Mouse (Mus musculus): ENCODE measurements at regions not wholly inside any gene's neighbourhood (a gene's known extent, or its start where the extent isn't known, plus 50 kb on each side); places are given as distances from the start of the nearest gene placed in this dataset.

GRCm38 (mm10) chr1:83862128-83862527 lies 454.1 kb upstream of the Sphkap start:
- WGBS: 62% methylated on average over 3 of the region's 3 CpGs

DNA sequence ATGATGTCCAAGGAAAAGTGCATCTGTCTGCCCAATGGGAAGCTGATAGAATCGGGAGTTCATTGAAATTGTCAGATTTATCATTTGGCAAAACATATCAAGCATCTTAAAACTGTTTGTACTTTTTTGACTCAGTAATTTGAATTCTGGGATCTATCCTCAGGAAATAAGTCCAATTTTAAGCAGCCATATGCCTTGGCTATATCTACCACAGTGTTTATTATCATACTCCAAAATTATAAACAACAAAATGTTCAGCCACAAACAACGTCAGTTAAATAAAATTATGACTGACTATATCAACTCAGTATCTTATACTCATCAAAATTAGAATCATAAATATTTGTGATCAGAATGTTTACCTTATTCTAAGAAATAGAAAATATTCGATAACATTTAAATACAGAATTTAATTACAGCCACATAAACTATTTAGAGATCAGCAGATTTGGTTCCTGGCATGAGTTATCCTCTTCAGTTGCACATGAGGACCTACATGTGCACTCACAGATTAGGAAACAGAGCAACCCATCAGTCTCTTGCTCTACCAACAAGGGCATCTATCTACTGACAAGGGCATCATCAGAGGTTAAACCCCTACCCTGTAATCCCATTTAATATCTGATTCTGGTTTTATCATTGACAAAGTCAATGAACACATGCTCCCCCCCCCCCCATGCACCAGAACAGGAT lies 451.9 kb upstream of the Sphkap start:
- Histone ChIP-seq H3K36me3 (ENCODE audit: control insufficient read depth, insufficient read depth, low read length) (no peaks in the 10 kb centered on the region), H3K27me3 (ENCODE audit: control insufficient read depth, insufficient read depth, low read length) (no peaks in the 10 kb centered on the region), H3K4me1 (ENCODE audit: control insufficient read depth, insufficient read depth, insufficient read length, low read length) (no peaks in the 10 kb centered on the region), H3K4me3 (ENCODE audit: low read depth, low read length) (no peak overlapping the region), H3K27ac (ENCODE audit: insufficient read depth, low read depth, low read length) (no peak overlapping the region)
- no peak for TF ChIP-seq CTCF (IDR thresholded peaks at IDR 0.05; ENCODE audit: extremely low read depth, insufficient read length, insufficient replicate concordance, low read depth, low read length)
- TF ChIP-seq POLR2A (IDR thresholded peaks at IDR 0.05; ENCODE audit: low read depth, low read length): no peak
- WGBS: 72% methylated on average over 3 of the region's 3 CpGs

More at GRCm38 (mm10) chr1:83862128-83862527, 454.1 kb upstream of the Sphkap start:
- no peaks in the 10 kb centered on the region for H3K4me1 ChIP-seq (ENCODE audit: control insufficient read depth, insufficient read depth, insufficient read length, low read length)
- no peaks in the 10 kb centered on the region for H3K27me3 ChIP-seq (ENCODE audit: control insufficient read depth, insufficient read depth, low read length)
- H3K4me3 ChIP-seq (ENCODE audit: low read depth, low read length): no peak overlapping the region
- H3K36me3 ChIP-seq (ENCODE audit: control insufficient read depth, insufficient read depth, low read length): no peaks in the 10 kb centered on the region
- H3K27ac ChIP-seq (ENCODE audit: insufficient read depth, low read depth, low read length): no peak overlapping the region
- TF ChIP-seq POLR2A (IDR thresholded peaks at IDR 0.05; ENCODE audit: low read depth, low read length) (no peak), CTCF (IDR thresholded peaks at IDR 0.05; ENCODE audit: extremely low read depth, insufficient read length, insufficient replicate concordance, low read depth, low read length) (no peak)

GRCm38 (mm10) chr1:83853996-83854395 lies 446.0 kb upstream of the Sphkap start:
- Histone ChIP-seq H3K27me3 (ENCODE audit: control insufficient read depth, insufficient read depth, low read length) (no peaks in the 10 kb centered on the region), H3K4me1 (ENCODE audit: control insufficient read depth, insufficient read depth, insufficient read length, low read length) (no peaks in the 10 kb centered on the region), H3K27ac (ENCODE audit: insufficient read depth, low read depth, low read length) (no peak overlapping the region), H3K36me3 (ENCODE audit: control insufficient read depth, insufficient read depth, low read length) (no peaks in the 10 kb centered on the region), H3K4me3 (ENCODE audit: low read depth, low read length) (no peak overlapping the region)
- 92% methylated on average over 5 of the region's 5 CpGs for WGBS
- TF ChIP-seq POLR2A (IDR thresholded peaks at IDR 0.05; ENCODE audit: low read depth, low read length) (no peak), CTCF (IDR thresholded peaks at IDR 0.05; ENCODE audit: extremely low read depth, insufficient read length, insufficient replicate concordance, low read depth, low read length) (no peak)

DNA sequence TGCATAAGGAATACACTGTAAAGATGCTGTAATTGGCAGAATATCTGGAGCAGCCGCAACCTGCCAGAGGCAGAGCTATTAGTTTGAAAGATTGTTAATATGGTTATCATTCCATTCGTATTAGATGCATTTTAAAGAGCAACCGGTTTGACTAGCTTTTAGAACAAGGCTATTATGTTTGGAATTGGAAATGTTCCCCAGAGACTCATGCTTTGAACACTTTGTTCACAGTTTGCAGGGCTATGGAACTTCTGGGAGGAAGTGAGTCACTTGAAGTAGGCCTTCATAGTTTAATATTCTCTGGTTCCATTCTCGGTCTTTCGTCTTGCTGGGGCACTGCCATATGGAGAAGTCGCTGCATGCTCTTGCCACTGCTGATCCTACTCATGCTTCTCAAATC lies 443.1 kb upstream of the Sphkap start:
- WGBS: 79% methylated on average over 6 of the region's 6 CpGs

GRCm38 (mm10) chr1:83848414-83848813 lies 440.4 kb upstream of the Sphkap start:
- TF ChIP-seq POLR2A (IDR thresholded peaks at IDR 0.05; ENCODE audit: low read depth, low read length) (no peak), CTCF (IDR thresholded peaks at IDR 0.05; ENCODE audit: extremely low read depth, insufficient read length, insufficient replicate concordance, low read depth, low read length) (no peak)
- Histone ChIP-seq H3K4me3 (ENCODE audit: low read depth, low read length) (no peak overlapping the region), H3K27me3 (ENCODE audit: control insufficient read depth, insufficient read depth, low read length) (no peaks in the 10 kb centered on the region), H3K27ac (ENCODE audit: insufficient read depth, low read depth, low read length) (no peak overlapping the region), H3K4me1 (ENCODE audit: control insufficient read depth, insufficient read depth, insufficient read length, low read length) (no peaks in the 10 kb centered on the region), H3K36me3 (ENCODE audit: control insufficient read depth, insufficient read depth, low read length) (no peaks in the 10 kb centered on the region)
- 87% methylated on average over 2 of the region's 2 CpGs for WGBS

More for the DNA sequence above, 443.1 kb upstream of the Sphkap start:
- Histone ChIP-seq H3K4me1 (ENCODE audit: control insufficient read depth, insufficient read depth, insufficient read length, low read length) (no peaks in the 10 kb centered on the region), H3K27ac (ENCODE audit: insufficient read depth, low read depth, low read length) (no peak overlapping the region), H3K27me3 (ENCODE audit: control insufficient read depth, insufficient read depth, low read length) (no peaks in the 10 kb centered on the region), H3K36me3 (ENCODE audit: control insufficient read depth, insufficient read depth, low read length) (no peaks in the 10 kb centered on the region), H3K4me3 (ENCODE audit: low read depth, low read length) (no peak overlapping the region)
- TF ChIP-seq CTCF (IDR thresholded peaks at IDR 0.05; ENCODE audit: extremely low read depth, insufficient read length, insufficient replicate concordance, low read depth, low read length) (no peak), POLR2A (IDR thresholded peaks at IDR 0.05; ENCODE audit: low read depth, low read length) (no peak)

DNA sequence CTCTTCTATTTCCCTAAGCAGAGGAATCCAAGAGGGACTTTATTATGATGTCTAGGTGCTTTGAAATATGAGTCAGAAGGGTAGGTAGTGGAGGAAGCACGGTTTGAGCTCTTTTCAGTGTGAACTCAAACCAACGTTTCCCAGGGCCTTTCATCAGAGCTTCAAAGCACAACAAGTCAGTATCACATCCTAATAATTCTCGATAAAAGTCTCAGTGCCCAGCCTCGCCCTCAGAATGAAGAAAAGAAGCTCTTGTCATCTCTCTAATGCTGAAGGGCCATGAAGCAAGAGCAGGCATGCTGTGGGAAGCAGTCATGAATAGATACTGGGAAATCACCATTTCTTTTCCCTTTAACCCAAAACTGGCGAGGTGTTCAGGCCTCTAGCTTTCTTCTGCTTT lies 440.0 kb upstream of the Sphkap start:
- H3K4me3 ChIP-seq (ENCODE audit: low read depth, low read length): no peak overlapping the region
- no peaks in the 10 kb centered on the region for H3K27me3 ChIP-seq (ENCODE audit: control insufficient read depth, insufficient read depth, low read length)
- no peaks in the 10 kb centered on the region for H3K4me1 ChIP-seq (ENCODE audit: control insufficient read depth, insufficient read depth, insufficient read length, low read length)
- no peak overlapping the region for H3K27ac ChIP-seq (ENCODE audit: insufficient read depth, low read depth, low read length)
- TF ChIP-seq POLR2A (IDR thresholded peaks at IDR 0.05; ENCODE audit: low read depth, low read length) (no peak), CTCF (IDR thresholded peaks at IDR 0.05; ENCODE audit: extremely low read depth, insufficient read length, insufficient replicate concordance, low read depth, low read length) (no peak)
- H3K36me3 ChIP-seq (ENCODE audit: control insufficient read depth, insufficient read depth, low read length): no peaks in the 10 kb centered on the region
- 48% methylated on average over 5 of the region's 5 CpGs for WGBS

DNA sequence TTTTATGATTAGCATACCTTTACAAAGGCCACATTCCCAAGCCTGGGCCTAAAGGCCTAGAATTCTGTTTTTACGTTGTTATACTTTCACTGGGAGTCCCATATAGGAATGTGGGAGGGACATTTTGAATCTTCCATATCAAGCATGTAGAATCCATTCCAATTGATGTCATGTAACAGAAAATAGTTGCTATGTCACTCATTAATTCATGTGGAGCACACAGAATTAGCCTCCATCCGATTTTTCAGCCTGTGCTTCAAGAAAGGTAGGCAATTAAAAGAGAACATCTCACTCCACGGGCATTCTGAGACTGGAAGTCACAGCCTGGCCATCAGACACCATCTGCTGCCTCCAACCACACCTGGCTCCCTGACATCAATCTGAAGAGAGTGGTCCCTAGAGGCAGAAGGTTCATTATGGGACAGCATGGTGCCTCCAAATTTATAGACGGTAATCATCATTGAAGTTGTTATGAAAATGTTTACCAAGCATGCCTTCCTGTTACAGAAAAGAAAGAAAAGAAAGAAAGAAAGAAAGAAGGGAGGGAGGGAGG lies 436.9 kb upstream of the Sphkap start:
- no peaks in the 10 kb centered on the region for H3K27me3 ChIP-seq (ENCODE audit: control insufficient read depth, insufficient read depth, low read length)
- WGBS: 66% methylated on average over 4 of the region's 4 CpGs
- no peak for TF ChIP-seq POLR2A (IDR thresholded peaks at IDR 0.05; ENCODE audit: low read depth, low read length)
- no peak for TF ChIP-seq CTCF (IDR thresholded peaks at IDR 0.05; ENCODE audit: extremely low read depth, insufficient read length, insufficient replicate concordance, low read depth, low read length)
- no peaks in the 10 kb centered on the region for H3K4me1 ChIP-seq (ENCODE audit: control insufficient read depth, insufficient read depth, insufficient read length, low read length)
- H3K36me3 ChIP-seq (ENCODE audit: control insufficient read depth, insufficient read depth, low read length): no peaks in the 10 kb centered on the region
- no peak overlapping the region for H3K27ac ChIP-seq (ENCODE audit: insufficient read depth, low read depth, low read length)
- H3K4me3 ChIP-seq (ENCODE audit: low read depth, low read length): no peak overlapping the region

Measured in small intestine, adult 2 months (tissue).